Mouse (Mus musculus) olfactory bulb, adult 2 months (tissue): Measurements from ENCODE around the gene Gm1330. TPM values are rescaled to one million over a fixed set of nuclear protein-coding genes. Genes with fewer than 3 reads are reported as not detected.
"Not testable (repeated sequence)": the region's sequence is repeated elsewhere in the genome, so short reads cannot be mapped to it uniquely, and the experiment has no call there.

Experiments
- H3K27ac ChIP-seq: fragments of 200-500 bp; 2 replicates; pipeline ENCODE4 v1.5.1; 2012; ENCODE audit warnings: low read depth, low read length; ENCODE audit not compliant: insufficient read depth
- H3K4me1 ChIP-seq: fragments of 200-500 bp; 2 replicates; pipeline ENCODE4 v1.6.1; 2012; ENCODE audit warnings: low read length; ENCODE audit not compliant: control insufficient read depth, insufficient read depth
- H3K4me3 ChIP-seq: fragments of 200-500 bp; 2 replicates; pipeline ENCODE4 v1.5.1; 2012; ENCODE audit warnings: mild to moderate bottlenecking, low read depth, low read length, moderate library complexity; ENCODE audit not compliant: insufficient read depth
- CTCF ChIP-seq: fragments of 200-500 bp; IDR thresholded peaks from 2 replicates; pipeline ENCODE4 v1.5.1; 2012; ENCODE audit warnings: low read depth, mild to moderate bottlenecking, low read length, moderate library complexity; ENCODE audit not compliant: insufficient read depth
- POLR2A ChIP-seq: fragments of 200-500 bp; IDR thresholded peaks from 2 replicates; pipeline ENCODE4 v1.6.1; 2012; ENCODE audit warnings: mild to moderate bottlenecking, low read depth, low read length, moderate library complexity; ENCODE audit not compliant: insufficient read depth
- WGBS: fragments of 180-500 bp; shearing (Covaris S2); methylation state at CpG from one replicate; pipeline ENCODE4 v1.1.7; 2018; 5-methylcytosine and 5-hydroxymethylcytosine counted together
- polyA plus RNA-seq: library from polyadenylated mRNA; stranded (reverse); fragments of >200 nt; gene quantifications from 2 replicates; pipeline ENCODE4 v1.2.4, GENCODE M21; 2012; ENCODE audit warnings: low replicate concordance; ENCODE audit not compliant: missing spikeins, insufficient read depth, insufficient read length

Gm1330 gene
- not detected in 2 replicates for polyA plus RNA-seq

DNA sequence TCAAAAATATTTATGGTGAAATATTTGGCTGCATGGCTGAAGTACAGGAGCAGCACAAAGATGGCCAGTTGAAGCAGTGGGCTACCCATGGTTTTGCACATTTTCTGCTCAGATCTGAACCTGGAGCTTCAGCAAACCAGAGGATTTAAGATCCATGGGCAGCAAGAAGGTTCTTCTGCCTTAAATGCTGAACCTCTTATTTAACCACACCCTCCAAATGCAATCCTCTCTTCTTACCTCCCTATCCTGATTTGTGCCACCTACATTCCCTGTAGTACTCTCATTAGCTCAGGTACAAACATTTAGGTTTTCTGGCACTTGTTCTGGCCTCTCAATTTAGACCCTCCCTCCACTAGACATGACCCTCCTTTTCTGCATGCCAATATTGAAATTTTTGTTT, at the start of gene Gm1330:
TSS of gene Gm1330 (minus strand) at position 101 of the 400 bp plus-strand sequence.
- TF ChIP-seq POLR2A, result no peak
- Histone ChIP-seq H3K4me1 (no peaks in the 10 kb centered on the region), H3K27ac (no peak within 1 kb of the TSS), H3K4me3 (no peak within 1 kb of the TSS)

DNA sequence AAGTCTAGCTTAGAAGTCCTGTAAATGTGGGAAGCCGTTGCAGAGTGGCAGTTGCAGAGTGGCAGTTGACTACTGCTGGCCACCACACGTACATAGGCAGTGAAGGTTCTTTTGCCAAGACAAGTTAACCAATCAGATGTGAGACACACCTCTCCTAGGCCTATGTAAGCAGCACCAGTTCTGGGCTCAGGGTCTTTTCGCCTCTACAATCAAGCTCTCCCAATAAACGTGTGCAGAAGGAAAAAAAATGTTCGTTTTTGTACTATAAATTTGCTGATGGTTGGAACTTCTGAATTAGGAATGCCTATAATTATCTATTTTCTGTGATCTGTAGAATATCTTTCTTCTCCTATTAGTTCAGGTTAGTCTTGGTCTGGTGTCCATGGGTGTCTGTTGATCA, 14.1 kb upstream of the Gm1330 start, which contains the start of gene Gm10750:
TSS of gene Gm10750 (minus strand) at position 101 of the 400 bp plus-strand sequence.
- WGBS, result 75% methylated on average over 5 of the region's 5 CpGs
- not testable (repeated sequence) for H3K4me3 ChIP-seq, H3K27ac ChIP-seq, H3K4me1 ChIP-seq

DNA sequence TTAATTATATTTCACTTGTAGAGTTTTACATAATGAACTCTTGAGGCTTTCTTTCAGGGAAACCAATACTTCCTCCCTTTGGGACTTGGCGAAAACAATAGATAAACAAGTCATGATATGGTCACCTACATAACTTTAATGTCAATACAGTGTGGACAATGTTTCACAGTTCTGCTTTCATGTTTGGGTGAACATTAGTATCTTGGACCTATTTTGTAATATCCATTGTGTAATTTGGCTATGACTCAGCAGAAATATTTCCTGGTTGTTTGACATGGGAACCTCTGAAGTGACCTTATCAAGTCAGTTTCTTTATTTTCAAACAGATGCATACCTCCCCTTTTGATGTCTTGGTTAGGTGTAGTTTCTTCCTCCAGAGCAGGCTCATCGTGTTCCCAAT, 1.8 kb upstream of the Gm1330 start:
- WGBS, result 81% methylated on average over 2 of the region's 2 CpGs
- TF ChIP-seq CTCF (no peak), POLR2A (no peak)
- Histone ChIP-seq H3K4me1 (no peaks in the 10 kb centered on the region), H3K27ac (no peak overlapping the region), H3K4me3 (no peak overlapping the region)

DNA sequence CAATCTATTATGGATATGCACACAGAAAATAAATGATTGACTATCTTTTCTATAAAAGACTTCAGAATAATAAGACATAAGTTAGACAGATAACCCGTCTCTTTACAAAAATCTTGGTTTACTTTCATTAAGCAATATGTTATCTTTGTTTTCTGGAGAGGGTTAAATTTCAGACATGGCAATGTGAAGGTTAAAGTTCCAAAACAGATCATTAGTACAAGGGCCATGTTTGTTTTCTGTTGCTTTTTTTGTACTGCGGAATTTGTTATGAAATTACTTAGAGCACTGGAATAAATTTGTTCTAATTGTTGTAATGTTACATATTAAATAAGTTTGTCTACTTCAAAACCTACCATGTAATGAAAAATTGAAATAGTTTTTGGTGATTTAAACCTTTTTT, 7.9 kb downstream of the Gm1330 start:
- no peak overlapping the region for H3K27ac ChIP-seq
- no peaks in the 10 kb centered on the region for H3K4me1 ChIP-seq
- no peak for TF ChIP-seq POLR2A
- 92% methylated on average over 2 of the region's 2 CpGs for WGBS
- no peak overlapping the region for H3K4me3 ChIP-seq

Other genes starting within 250 kb of the Gm1330 start
- not detected in 2 replicates for gene Cst11, start 231.8 kb downstream of the Gm1330 start, polyA plus RNA-seq
- gene 8030411F24Rik, start 221.2 kb downstream of the Gm1330 start, polyA plus RNA-seq, result not detected in 2 replicates
- gene Cst12, start 213.9 kb downstream of the Gm1330 start, polyA plus RNA-seq, result not detected in 2 replicates
- not detected in 2 replicates for gene Cst8, start 204.5 kb downstream of the Gm1330 start, polyA plus RNA-seq
- not detected in 2 replicates for gene Cst13, start 183.2 kb downstream of the Gm1330 start, polyA plus RNA-seq
- not detected in 2 replicates for gene Cst9, start 168.1 kb downstream of the Gm1330 start, polyA plus RNA-seq
- not detected in 2 replicates for gene 9230104L09Rik, start 138.2 kb downstream of the Gm1330 start, polyA plus RNA-seq
- 616 and 1,102 TPM in 2 replicates for gene Cst3, start 127.6 kb downstream of the Gm1330 start, polyA plus RNA-seq
- gene Gm10750, start 14.0 kb upstream of the Gm1330 start, polyA plus RNA-seq, result not detected in 2 replicates